Mouse (Mus musculus) myocyte (in vitro differentiated cells): ENCODE results near the gene Abcc12. TPM values are rescaled to one million over a fixed set of nuclear protein-coding genes. Genes with fewer than 3 reads are reported as not detected.

ENCODE experiments used
- H3K27me3 ChIP-seq: one replicate; pipeline ENCODE4 v1.6.1; 2011; ENCODE audit not compliant: control insufficient read depth, insufficient read depth, insufficient read length
- H3K36me3 ChIP-seq: one replicate; pipeline ENCODE4 v1.6.1; 2011; ENCODE audit not compliant: control insufficient read depth, insufficient read depth
- H3K4me2 ChIP-seq: one replicate; pipeline ENCODE4 v1.6.1; 2011; ENCODE audit warnings: low read depth, control low read depth
- H3K4me3 ChIP-seq: one replicate; pipeline ENCODE4 v1.5.1; 2011; ENCODE audit warnings: mild to moderate bottlenecking, control low read depth, moderate library complexity
- H3K79me2 ChIP-seq: one replicate; pipeline ENCODE4 v1.6.1; 2011; ENCODE audit not compliant: control insufficient read depth, insufficient read depth
- H3ac ChIP-seq: one replicate; pipeline ENCODE4 v1.6.1; 2011; ENCODE audit not compliant: control insufficient read depth, insufficient read length
- CEBPB ChIP-seq: IDR thresholded peaks from 2 replicates; pipeline ENCODE4 v1.6.1; 2011; ENCODE audit warnings: mild to moderate bottlenecking, moderate library complexity; ENCODE audit not compliant: poor library complexity, insufficient read depth, severe bottlenecking
- E2F4 ChIP-seq: IDR thresholded peaks from one replicate; pipeline ENCODE4 v1.6.1; 2011; ENCODE audit warnings: mild to moderate bottlenecking, control low read depth, moderate library complexity; ENCODE audit not compliant: insufficient read depth
- MAX ChIP-seq: IDR thresholded peaks from one replicate; pipeline ENCODE4 v1.6.1; 2011; ENCODE audit warnings: low read depth, mild to moderate bottlenecking, control low read depth
- MYOD1 ChIP-seq, 3 experiments: IDR thresholded peaks; one replicate each; pipeline ENCODE4 v1.6.1; 2011; ENCODE audit warnings: control low read depth in 2 of 3, low read depth in 2 of 3, mild to moderate bottlenecking in 2 of 3, moderate library complexity in 1 of 3; ENCODE audit not compliant: insufficient read length in 2 of 3, control insufficient read depth in 1 of 3
- MYOG ChIP-seq, 3 experiments: IDR thresholded peaks; one replicate each; pipeline ENCODE4 v1.6.1; 2011; ENCODE audit warnings: control low read depth in 2 of 3, low read depth in 2 of 3, mild to moderate bottlenecking in 2 of 3; ENCODE audit not compliant: insufficient read length in 2 of 3, control insufficient read depth in 1 of 3, insufficient read depth in 1 of 3
- POLR2A ChIP-seq: IDR thresholded peaks from one replicate; pipeline ENCODE4 v1.6.1; 2011; ENCODE audit warnings: low read depth, mild to moderate bottlenecking, control low read depth, moderate library complexity; ENCODE audit not compliant: insufficient read length
- POLR2AphosphoS2 ChIP-seq: IDR thresholded peaks from one replicate; pipeline ENCODE4 v1.6.1; 2011; ENCODE audit warnings: low read depth, control low read depth; ENCODE audit not compliant: insufficient read length
- REST ChIP-seq: IDR thresholded peaks from one replicate; pipeline ENCODE4 v1.6.1; 2011; ENCODE audit warnings: mild to moderate bottlenecking, control low read depth, moderate library complexity; ENCODE audit not compliant: insufficient read depth, insufficient read length
- SRF ChIP-seq: IDR thresholded peaks from one replicate; pipeline ENCODE4 v1.6.1; 2011; ENCODE audit warnings: low read depth; ENCODE audit not compliant: control insufficient read depth, insufficient read length
- TCF12 ChIP-seq: IDR thresholded peaks from one replicate; pipeline ENCODE4 v1.6.1; 2011; ENCODE audit warnings: mild to moderate bottlenecking, control low read depth; ENCODE audit not compliant: poor library complexity, insufficient read depth, severe bottlenecking
- TCF3 ChIP-seq: IDR thresholded peaks from one replicate; pipeline ENCODE4 v1.6.1; 2011; ENCODE audit warnings: low read depth, control low read depth; ENCODE audit not compliant: insufficient read length
- USF1 ChIP-seq: IDR thresholded peaks from one replicate; pipeline ENCODE4 v1.6.1; 2011; ENCODE audit warnings: low read depth, mild to moderate bottlenecking, control low read depth, moderate library complexity
- polyA plus RNA-seq: library from polyadenylated mRNA; unstranded; fragments of >200 nt; fragmentation: generic; extraction: Trizol; gene quantifications from one replicate; pipeline ENCODE4 v1.2.1, GENCODE M21; 2012; ENCODE audit warnings: missing spikeins

The Abcc12 gene
- polyA plus RNA-seq, 1 experiment: not detected

DNA sequence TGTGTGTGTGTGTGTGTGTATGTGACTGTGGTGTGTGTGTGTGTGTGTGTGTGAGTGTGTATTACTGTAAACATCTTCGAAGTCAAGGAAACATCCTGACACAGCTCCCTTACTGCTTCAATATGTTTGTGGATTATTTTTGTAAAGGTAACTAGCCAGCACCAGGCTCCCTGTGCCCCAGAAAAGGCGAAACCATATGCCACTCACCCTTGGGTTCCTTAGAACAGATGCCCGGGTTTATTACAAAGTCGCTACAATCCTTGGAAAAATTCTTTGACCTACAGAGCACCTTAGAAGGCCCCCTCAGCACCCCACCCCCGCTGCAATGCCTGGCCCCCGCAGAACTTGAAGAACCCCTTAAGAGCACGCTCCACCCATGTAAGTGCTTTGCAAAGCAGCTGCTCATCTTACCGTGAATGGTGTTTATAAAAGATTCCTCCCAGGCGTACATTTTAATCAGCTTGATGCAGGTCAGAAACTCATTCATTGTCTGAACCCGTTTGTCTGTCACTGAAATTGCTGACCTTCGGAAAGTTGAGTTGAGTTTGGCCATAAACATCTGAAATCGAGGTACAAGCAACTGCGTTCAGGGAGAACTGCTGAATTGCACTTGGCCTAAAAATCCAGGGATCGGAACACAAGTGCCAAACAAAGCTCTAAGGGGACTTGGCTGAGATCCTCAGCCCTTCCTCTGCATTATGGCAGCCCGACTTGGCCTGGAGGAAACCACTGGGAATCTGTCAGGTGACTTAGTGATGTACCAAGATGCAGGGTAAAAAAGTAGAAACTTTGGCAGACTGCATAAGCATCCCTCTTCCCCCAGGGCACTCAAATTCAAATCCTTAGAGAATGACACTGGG lies 23.1 kb downstream of the Abcc12 start:
- Histone ChIP-seq H3ac (no peak overlapping the region), H3K36me3 (no peaks in the 10 kb centered on the region), H3K4me3 (no peak overlapping the region), H3K27me3 (peaks cover 3% of the 10 kb centered on the region), H3K79me2 (no peaks in the 10 kb centered on the region), H3K4me2 (no peak overlapping the region)
- no peak for TF ChIP-seq SRF
- no peak for TF ChIP-seq E2F4
- no peak for TF ChIP-seq TCF12
- no peak for TF ChIP-seq MYOD1 (IDR thresholded peaks at IDR 0.05; ENCODE audit: control insufficient read depth in 1 of 3, insufficient read length in 2 of 3, low read depth in 2 of 3)
- TF ChIP-seq REST: no peak
- TF ChIP-seq MYOG (IDR thresholded peaks at IDR 0.05; ENCODE audit: control insufficient read depth in 1 of 3, insufficient read depth in 1 of 3, insufficient read length in 2 of 3, low read depth in 2 of 3): no peak
- TF ChIP-seq CEBPB: no peak
- TF ChIP-seq MAX: no peak
- TF ChIP-seq POLR2A: no peak
- no peak for TF ChIP-seq POLR2AphosphoS2
- TF ChIP-seq TCF3: no peak
- TF ChIP-seq USF1: no peak

DNA sequence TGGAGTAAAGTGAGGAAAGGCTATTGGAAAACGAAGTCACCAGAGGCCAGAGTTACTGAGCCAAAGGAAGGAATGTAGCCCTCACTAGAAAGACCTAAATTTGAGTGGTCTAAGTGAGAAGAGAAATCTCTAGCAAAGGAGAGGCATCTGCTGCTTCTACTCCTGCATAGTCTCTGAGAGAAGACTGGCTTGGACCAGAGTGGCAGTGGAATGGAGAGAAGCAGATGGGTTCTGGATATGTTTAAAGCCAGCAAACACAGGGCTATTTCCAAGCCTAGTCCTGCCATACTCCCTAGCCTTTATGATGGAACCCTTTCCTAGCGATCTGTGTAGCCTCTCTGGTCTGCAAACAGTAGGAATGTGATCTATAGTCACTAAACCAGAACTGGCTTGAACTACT lies 24.9 kb downstream of the Abcc12 start:
- no peaks in the 10 kb centered on the region for H3K36me3 ChIP-seq
- H3K4me2 ChIP-seq: no peak overlapping the region
- no peak for TF ChIP-seq TCF3
- TF ChIP-seq SRF: no peak
- TF ChIP-seq TCF12: no peak
- no peak for TF ChIP-seq MYOD1 (IDR thresholded peaks at IDR 0.05; ENCODE audit: control insufficient read depth in 1 of 3, insufficient read length in 2 of 3, low read depth in 2 of 3)
- TF ChIP-seq REST: no peak
- no peak for TF ChIP-seq CEBPB
- TF ChIP-seq USF1: no peak
- TF ChIP-seq MYOG (IDR thresholded peaks at IDR 0.05; ENCODE audit: control insufficient read depth in 1 of 3, insufficient read depth in 1 of 3, insufficient read length in 2 of 3, low read depth in 2 of 3): no peak
- TF ChIP-seq MAX: no peak
- no peak for TF ChIP-seq POLR2A
- no peak for TF ChIP-seq POLR2AphosphoS2
- TF ChIP-seq E2F4: no peak
- H3K27me3 ChIP-seq: peaks cover 3% of the 10 kb centered on the region
- H3ac ChIP-seq: no peak overlapping the region
- H3K4me3 ChIP-seq: no peak overlapping the region
- H3K79me2 ChIP-seq: no peaks in the 10 kb centered on the region

DNA sequence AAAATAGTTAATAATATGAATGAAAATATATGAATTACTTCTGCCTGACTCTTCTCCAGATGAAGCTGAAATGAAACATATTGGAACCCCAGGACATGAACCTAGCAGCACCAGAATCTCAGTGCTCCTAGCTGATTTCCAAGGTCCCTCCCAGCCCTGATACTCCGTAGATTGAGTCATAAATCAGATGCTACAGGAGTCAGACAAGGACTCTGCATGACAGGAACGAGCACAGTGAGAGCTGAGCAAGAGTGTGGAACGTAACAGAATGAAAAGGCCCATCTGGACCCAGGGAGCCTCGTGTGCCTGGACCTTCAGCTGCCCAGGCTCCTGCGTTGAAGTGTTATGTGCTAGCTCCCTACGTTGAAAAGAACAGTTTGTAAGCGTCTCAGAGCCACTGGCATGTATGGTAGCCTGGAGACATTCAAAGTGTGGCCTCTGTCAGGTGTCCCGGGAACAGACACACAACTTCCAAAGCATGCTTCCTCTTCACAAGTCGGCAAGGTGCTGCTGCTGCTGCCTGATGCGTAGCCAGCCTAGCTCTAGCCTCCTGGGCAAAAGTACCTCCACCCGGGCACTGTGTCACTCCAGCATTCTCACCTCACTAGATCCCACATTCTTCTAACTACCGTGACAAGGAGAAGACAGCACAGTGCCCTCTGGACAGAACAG lies 26.1 kb downstream of the Abcc12 start:
- no peak overlapping the region for H3K4me3 ChIP-seq
- H3K79me2 ChIP-seq: no peaks in the 10 kb centered on the region
- H3K4me2 ChIP-seq: no peak overlapping the region
- TF ChIP-seq REST: no peak
- TF ChIP-seq E2F4: no peak
- TF ChIP-seq TCF3: no peak
- TF ChIP-seq POLR2AphosphoS2: no peak
- TF ChIP-seq MYOD1 (IDR thresholded peaks at IDR 0.05; ENCODE audit: control insufficient read depth in 1 of 3, insufficient read length in 2 of 3, low read depth in 2 of 3): no peak
- no peak for TF ChIP-seq MYOG (IDR thresholded peaks at IDR 0.05; ENCODE audit: control insufficient read depth in 1 of 3, insufficient read depth in 1 of 3, insufficient read length in 2 of 3, low read depth in 2 of 3)
- no peak for TF ChIP-seq CEBPB
- TF ChIP-seq MAX: no peak
- no peak for TF ChIP-seq POLR2A
- no peak for TF ChIP-seq SRF
- no peak for TF ChIP-seq TCF12
- TF ChIP-seq USF1: no peak
- peaks cover 3% of the 10 kb centered on the region for H3K27me3 ChIP-seq
- H3ac ChIP-seq: no peak overlapping the region
- H3K36me3 ChIP-seq: no peaks in the 10 kb centered on the region

DNA sequence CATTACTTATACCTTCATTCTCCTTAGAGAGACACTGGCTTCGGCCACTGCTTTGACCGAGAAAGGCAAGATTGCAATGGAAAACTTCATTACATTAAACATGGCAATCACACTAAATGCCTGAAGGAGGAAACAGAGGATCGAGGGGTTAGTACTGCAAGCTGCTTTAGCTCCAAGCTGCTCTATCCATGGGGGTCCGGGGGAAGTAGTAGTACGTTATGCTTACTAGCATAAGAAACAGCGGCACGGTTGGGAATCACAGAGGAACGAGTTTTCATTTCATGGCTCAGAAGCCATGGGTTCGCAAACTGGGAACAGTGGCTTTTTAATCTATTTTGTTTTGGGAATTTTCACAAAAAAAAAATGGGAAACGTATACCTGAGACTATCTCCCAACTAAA lies 30.0 kb downstream of the Abcc12 start:
- H3K79me2 ChIP-seq: no peaks in the 10 kb centered on the region
- H3K4me2 ChIP-seq: no peak overlapping the region
- H3ac ChIP-seq: no peak overlapping the region
- no peaks in the 10 kb centered on the region for H3K27me3 ChIP-seq
- H3K4me3 ChIP-seq: no peak overlapping the region
- H3K36me3 ChIP-seq: no peaks in the 10 kb centered on the region
- TF ChIP-seq REST: no peak
